Mouse (Mus musculus) embryo, embryonic 10 days (tissue): ENCODE data around the gene Fam20b.

Experiments used
- DNase-seq: peaks from one replicate; pipeline ENCODE4 v3.0.0-alpha.2; 2015; ENCODE audit warnings: low spot score

Fam20b gene

GRCm38 (mm10) chr1:156718950-156719805 is at the start of gene Fam20b:
Fam20b (minus strand) TSS chr1:156719086.
- DNase-seq, result peak; percentile 94

DNA sequence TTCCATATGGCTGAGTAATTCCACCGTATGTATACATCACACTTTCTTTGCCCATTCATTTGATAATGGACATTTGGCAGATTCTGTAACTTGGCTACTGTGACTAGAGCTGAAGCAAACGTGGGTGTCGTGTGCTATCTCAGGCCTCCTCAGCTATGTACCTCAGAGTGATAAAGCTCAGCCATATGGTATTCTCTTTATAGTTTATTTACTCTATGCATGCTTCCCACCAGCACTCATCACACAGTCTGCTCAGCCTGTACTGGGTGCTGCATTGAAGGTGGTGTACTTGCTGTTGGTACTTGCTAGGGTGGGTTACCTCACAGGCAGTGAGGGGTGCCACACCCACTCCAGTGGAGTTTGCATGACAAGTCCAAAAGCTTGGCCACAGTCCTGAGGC is 46.4 kb upstream of the Fam20b start:
- no peak for DNase-seq

GRCm38 (mm10) chr1:156764584-156764983 is 45.7 kb upstream of the Fam20b start:
- DNase-seq, result no peak

DNA sequence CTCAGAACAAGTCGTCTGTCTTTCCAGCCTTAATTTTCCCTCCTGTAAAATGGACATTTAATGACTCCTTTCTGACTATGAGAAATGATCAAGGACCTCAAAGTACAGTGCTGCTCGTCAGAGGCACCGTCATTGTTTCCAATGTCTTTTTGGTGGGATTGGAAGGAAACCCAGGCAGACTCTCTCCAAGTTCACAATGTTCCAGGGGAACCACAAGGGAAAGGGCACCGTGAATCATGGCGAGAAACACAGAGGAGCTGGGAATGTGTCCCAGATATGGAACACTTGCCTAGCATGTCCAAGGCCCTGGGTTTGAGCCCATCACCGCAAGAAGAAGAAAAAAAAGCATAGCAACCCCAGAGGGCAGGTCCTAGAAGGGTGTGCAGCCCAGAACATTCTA is 44.4 kb upstream of the Fam20b start:
- no peak for DNase-seq

GRCm38 (mm10) chr1:156761430-156761801 is 42.5 kb upstream of the Fam20b start:
- no peak for DNase-seq

DNA sequence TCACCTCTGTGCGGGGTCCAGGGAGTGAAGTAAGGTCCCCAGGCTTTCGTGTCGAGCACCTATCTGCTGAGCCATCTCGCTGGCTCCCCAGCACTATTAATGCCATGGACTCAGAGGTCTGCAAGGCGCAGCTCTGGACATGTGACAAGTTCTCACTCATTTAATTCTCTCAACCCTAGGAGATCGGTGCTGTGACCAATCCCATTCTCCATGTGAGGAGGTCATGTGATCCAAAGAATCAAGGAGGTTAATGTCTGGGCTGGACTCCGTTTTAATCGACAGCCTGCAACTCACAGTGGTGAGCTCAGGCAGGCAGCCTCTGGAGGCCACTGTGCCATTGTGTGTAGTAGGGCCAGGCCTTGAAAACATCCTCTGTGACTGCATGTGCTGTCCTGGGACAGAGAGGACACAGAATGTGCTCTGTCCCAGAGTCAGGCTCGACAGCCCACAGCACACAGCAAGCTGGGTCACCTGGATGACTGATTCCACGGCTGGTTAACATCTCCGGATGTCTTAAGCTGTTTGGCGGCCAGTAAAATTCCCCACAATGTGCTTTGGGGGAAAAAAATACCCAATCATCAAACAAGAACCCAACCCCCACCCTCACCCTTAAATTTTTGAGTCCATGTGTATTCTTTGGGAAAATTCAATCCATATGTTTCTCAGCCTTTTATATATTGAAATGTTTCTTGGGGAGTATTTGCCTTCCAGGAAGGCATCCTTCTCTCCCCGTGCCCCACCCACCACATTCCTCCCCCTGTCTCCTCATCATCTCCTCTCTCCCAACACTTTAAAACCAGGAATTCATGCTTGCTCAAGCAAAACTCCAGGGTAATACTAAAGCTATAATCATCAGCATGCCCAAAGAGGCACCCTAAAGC is 41.9 kb upstream of the Fam20b start:
- DNase-seq, result no peak

- DNase-seq, result peak; percentile 73
Measured at GRCm38 (mm10) chr1:156758326-156758725, 39.4 kb upstream of the Fam20b start.

- peak; percentile 85 for DNase-seq
Measured at GRCm38 (mm10) chr1:156754608-156755413, 35.9 kb upstream of the Fam20b start.

DNA sequence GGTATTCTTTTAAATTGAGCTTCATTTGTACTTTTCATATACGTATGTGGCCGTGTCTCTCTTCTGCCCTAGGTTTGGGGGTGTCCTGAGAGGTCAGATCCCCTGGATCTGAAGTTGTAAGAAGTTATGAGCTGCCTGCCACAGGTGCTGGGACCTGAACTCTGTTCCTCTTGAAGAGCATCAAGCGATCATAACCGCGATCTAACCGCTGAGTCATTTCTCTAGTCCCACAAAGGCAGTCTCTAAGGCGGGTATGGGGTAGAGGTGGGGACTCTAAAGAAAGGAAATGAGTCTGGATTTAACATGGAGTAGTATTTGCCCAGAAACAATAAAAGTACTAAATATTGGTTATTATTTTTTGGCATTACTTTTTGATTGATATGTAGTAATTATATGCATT is 34.1 kb upstream of the Fam20b start:
- no peak for DNase-seq

- DNase-seq, result peak; percentile 95
Measured at GRCm38 (mm10) chr1:156752020-156752724, 33.3 kb upstream of the Fam20b start.

- no peak for DNase-seq
Measured at GRCm38 (mm10) chr1:156750261-156750660, 31.4 kb upstream of the Fam20b start.

GRCm38 (mm10) chr1:156749136-156749535 is 30.2 kb upstream of the Fam20b start:
- DNase-seq, result no peak

GRCm38 (mm10) chr1:156748435-156749005 is 29.6 kb upstream of the Fam20b start:
- DNase-seq, result no peak

DNA sequence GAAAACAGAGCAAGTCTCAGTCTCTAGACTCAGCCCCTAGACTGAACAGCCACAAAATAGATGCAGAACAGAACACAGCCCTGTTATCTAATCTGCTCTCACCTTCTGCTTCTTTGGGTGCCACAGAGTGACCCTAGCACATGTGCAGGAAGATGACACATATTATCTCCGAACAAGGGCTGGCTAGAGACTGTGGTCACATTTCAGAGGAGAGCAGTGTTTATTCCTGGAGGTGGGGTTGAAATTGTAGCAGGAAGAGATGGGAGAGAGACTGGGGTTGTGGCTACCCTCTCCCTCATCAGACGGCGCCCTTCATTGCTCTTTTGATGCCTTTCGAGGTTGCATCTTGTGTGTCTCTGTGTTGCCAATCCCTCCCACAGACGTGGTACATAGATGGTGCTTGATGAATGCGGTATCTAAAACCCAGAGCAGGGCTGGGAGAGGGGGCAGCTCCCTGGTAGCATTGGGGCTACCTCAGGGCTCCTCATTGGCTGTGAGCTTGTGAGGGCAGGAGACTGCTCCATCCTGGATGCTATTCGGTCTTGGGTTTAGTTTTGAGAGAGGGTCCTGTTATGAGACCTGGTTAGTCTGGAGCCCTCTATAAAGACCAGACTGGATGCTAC is 26.4 kb upstream of the Fam20b start:
- peak; percentile 18 for DNase-seq

DNA sequence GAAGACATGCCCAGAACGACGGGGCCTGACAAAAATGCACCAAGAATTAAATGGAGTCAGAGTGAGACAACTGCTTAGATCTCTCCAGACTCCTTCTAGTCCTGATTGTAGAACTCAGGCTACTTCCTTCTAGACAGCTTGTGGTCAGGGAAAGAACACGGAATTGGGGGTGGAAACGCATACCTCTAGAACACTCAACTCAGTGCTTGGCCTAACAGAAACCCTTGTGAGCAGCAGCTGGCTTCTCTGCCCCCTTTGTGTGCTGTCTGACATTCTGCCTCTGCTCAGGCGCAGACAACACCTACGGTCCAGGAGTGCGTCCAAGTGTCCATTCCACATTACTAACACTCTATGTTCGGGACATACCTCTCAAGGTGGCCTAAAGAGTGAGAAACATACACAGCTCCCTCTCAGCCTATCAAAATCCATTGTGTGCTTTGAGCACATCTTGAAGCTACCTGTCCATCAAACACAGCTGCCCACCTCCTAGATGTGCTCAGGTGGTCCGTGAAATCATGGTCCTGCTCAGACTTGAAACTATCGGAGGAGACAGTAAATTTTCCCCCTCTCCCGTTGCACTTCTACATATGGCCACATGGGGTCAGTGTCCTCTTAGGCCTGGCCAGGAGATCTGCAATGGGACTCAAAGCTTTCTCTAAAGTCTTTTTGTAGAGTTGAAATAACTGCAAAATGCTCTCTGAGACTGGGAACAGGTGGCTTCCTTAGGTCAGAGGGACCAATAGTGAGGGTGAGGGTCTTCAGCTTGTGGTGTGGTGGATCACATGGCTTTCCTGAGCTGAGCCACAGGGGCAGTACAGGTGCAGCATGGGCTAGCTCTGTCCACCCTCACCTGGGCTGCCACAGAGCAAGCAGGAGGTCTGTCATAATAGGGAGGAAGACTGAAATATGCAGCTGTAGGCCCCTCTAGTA is 22.9 kb upstream of the Fam20b start:
- peak; percentile 84 for DNase-seq

GRCm38 (mm10) chr1:156735788-156736187 is 16.9 kb upstream of the Fam20b start:
- DNase-seq, result no peak

DNA sequence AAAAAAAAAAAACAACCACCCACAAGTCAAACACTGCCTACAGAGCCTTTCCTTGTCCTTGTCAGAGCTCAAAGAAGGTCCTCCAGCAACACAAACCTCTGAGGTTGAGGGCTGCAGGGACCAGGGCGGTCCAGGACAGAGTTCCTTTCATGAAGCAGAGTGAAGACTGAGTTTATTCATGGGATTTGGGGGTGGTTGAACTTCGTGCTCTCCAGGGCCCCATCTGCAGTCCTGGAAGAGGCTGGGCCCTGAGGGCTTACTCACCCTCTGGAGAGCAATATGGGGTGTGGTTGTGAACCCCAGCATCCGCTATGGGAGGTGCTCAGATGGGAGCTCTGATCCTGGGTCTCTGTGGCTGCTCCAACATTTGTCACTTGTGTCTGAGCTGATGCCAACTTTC is 15.1 kb upstream of the Fam20b start:
- no peak for DNase-seq

DNA sequence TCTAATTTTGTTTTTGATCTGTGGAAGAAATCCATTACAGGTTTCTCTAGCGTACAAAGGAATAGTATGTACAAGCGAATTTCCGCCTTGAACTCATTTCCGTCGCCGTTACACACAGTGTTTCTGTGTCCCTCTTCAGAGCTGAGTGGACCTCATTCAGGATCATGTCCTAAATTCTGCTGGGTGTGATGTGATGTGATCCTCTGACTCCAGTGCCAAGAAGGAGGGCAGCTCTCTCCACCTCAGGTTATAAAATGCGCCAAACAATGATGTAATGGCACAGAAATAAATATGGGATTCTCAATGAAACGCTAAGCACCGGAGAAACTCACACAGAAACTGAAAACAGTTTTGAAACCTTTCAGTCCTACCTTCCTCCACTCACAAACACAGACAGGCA is 14.7 kb upstream of the Fam20b start:
- DNase-seq, result no peak

- no peak for DNase-seq
Measured at GRCm38 (mm10) chr1:156732996-156733395, 14.1 kb upstream of the Fam20b start.

GRCm38 (mm10) chr1:156730802-156731201 is 11.9 kb upstream of the Fam20b start:
- DNase-seq, result peak; percentile 47
